Mouse (Mus musculus) urinary bladder, adult 18-20 months (tissue): ENCODE measurements around the gene Shank3.

Experiments used
- DNase-seq, 2 experiments: peaks; one replicate each; pipeline ENCODE4 v3.0.0; 2022; ENCODE audit warnings: low spot score in 2 of 2, mixed read lengths in 2 of 2

Gene Shank3

DNA sequence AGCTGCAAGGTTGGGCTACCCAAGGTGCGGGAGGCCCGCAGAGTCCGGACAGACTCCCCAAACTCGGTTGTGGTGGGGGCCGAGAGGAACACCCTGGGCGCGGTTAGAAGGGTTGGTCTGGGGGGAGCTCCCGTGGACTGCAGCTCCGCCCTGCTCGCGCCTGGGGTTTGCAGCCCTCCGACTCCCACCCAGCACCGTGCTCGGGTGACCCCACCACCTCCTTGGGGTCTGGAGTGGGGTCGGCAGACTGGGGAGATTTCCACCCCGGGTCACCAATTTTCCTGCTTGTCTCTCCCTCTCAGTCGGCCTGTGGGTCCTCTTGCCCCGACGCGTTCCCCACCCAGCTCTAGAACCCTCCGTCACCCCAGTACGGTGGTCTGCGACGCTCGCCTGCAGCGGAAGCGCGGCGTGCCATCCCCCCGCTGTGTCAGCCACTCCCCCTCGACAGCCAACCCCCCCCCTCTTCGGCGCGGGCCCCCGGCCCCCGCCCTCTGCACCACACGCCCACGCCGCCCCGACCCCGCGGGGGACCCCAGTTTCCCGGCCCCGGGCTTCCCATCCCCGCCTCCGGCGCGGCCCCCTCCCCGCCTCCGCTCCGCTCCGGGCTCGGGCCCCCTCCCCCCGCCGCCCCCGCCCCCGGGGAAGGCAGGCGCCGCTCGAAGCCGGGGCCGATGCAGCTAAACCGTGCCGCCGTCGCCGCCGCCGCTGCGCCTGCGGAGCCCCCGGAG, at the start of gene Shank3:
Gene Shank3 (plus strand): TSS at position 663 of the 728 bp plus-strand sequence.
- DNase-seq: no peak

DNA sequence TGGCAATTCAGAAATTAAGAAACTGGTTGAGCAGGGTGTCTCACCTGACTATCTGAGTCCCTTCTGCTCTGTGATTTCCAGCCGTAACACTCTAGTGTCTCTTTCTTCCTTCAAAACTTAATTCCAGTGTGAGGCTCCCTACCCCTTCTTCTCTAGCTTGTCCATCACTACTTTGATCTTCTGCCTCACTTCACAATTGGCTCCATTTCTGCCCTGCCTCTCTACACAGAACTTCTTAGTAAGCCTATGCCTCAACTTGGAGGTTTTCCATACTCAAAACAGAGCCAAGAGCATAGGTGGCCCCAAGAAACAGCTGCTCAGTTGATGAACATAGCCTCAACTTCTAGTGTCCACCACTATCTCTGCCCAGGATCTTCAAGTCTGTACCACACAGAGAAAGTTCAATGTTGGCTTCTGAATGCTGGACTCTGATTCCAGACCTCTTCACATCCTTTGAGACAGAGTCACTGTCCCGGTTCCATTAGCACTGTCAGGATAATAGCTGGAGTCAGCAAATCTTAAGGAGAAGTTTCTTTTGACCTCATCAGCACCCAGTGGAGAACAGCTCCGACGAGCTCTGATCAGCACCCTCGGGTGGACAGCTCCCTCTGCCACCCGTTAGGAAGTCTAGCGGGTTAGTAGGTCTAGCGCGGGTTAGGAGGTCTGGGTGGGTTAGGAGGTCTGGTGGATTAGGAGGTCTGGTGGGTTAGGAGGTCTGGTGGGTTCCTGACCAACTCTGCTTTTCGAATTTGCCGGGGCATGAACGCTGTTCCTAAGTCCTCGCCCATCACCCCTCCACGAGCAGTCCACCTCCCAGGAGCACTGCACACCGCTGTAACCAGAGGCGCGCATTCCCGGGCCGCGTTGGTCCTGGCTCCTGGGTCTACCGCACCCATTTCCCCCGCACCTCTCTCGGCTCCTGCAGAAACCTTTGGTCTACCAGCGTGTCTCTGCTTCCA, 46.2 kb upstream of the Shank3 start:
- peak; percentile 39 to 69 for DNase-seq

- no peak for DNase-seq
Observed at GRCm38 (mm10) chr15:89453865-89454478, 45.5 kb upstream of the Shank3 start, which contains the start of gene Mapk8ip2. Mapk8ip2 (plus strand) TSS chr15:89453913.

DNA sequence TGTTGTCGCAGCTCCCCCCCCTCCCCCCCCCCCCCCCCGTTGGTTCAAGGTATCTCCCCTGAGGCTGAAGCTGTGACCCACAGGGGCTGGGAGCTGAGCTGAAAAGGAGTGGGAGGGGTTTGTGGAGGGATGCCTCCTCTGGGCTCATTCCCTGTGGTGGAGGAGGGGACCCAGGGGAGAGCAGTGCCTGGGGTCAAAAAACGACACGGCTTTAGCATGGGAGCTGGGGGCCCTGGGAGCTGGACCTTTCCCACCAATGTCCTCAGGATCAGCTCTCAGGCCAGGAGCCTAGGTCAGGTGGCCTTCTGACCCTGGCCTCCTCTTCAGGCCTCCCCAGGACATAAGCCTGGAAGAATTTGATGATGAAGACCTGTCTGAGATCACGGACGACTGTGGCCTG, 44.6 kb upstream of the Shank3 start:
- no peak for DNase-seq

GRCm38 (mm10) chr15:89455642-89456041, 43.8 kb upstream of the Shank3 start:
- no peak for DNase-seq

DNA sequence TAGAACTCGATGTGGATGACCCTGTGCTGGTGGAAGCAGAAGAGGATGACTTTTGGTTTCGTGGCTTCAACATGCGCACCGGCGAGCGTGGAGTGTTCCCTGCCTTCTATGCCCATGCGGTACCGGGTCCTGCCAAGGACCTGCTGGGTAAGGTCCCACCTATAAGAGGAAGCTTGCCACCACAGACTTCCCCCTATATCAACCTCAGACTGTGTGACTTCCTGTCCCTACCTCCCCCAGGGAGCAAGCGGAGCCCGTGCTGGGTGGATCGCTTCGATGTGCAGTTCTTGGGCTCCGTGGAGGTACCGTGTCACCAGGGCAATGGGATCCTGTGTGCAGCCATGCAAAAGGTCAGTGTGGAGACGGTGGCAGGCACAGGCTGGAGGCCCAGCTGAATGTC, 40.5 kb upstream of the Shank3 start:
- DNase-seq: no peak

DNA sequence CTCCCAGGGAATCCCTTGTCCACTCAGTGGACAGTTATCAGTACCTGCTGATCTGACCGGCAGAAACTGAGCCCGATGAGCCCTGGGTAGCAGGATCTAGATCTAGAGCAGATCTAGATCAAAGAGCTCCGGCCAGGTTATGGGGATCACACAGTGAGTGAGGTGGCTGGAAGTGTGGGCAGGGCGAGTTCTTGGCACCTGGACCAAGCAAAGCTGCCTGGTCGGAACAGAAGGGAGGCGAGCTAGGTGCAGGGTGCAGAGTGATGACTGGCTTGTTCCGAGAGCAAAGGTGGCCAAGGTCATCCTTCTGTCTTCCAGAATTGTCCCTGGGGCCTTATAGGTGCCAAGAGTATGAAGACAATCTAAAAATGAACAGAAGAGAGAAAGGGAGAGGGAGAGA, 39.6 kb upstream of the Shank3 start:
- DNase-seq: no peak

GRCm38 (mm10) chr15:89460298-89460697, 39.1 kb upstream of the Shank3 start:
- DNase-seq: no peak

DNA sequence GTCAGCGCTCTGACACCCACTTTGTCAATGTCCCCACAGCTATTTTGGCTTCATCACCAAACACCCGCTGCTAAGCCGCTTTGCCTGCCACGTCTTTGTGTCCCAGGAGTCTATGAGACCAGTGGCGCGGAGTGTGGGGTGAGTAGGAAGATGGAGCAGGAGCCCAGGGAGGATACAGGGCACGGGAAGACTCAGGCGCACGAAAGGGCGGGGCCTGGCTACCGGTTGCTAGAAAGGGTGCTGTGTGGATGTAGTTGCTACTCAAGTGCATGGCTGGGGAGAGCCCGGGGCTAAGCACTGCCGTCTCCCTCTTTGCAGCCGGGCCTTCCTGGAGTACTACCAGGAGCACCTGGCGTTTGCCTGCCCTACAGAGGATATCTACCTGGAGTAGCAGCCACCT, 38.1 kb upstream of the Shank3 start:
- DNase-seq: no peak

GRCm38 (mm10) chr15:89462176-89462575, 37.2 kb upstream of the Shank3 start:
- no peak for DNase-seq

- DNase-seq: no peak
Observed at GRCm38 (mm10) chr15:89463334-89464235, 35.8 kb upstream of the Shank3 start.

- DNase-seq: no peak
Observed at GRCm38 (mm10) chr15:89465052-89465451, 34.4 kb upstream of the Shank3 start.

DNA sequence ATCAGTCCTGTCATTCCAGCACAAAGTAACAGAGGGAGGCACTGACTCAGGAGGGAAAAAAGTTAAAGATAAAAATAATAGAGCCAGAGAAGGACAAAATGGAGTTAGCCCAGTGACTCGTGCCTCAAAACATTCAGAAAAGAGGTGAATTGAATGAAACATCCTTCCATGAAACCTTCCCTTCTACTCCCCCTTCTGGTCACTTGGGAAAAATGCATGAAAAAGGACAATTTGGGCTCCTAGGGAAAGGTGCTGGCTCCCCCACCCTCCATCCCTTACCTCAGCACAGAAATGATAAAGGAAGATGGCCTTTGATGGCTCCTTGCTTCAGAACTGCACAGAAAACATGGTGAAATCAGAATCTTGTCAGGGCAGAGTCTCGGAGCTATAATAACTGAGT, 30.8 kb upstream of the Shank3 start:
- DNase-seq: no peak

GRCm38 (mm10) chr15:89471476-89471875, 27.9 kb upstream of the Shank3 start:
- DNase-seq: no peak

- no peak for DNase-seq
Observed at GRCm38 (mm10) chr15:89473370-89473769, 26.1 kb upstream of the Shank3 start.

DNA sequence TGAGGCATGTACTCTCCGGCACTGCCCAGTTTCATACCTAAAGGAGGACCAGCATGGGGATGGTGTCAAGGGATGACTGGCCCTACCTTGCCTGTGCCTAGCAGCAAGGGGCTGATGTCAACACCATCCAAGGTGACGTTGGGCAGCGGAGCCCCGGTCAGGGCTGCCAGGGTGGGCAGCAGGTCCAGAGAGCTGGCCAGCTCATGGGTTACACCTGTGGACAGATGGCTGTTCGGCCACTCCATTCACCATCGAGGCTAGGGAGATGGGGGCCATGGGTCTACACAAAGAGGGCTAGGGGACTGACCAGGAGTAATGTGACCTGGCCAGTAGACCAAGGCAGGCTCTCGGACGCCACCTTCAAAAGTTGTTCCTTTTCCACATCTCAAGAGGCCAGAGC, 25.5 kb upstream of the Shank3 start:
- DNase-seq: no peak

GRCm38 (mm10) chr15:89474596-89475292, 24.7 kb upstream of the Shank3 start:
- DNase-seq: no peak

DNA sequence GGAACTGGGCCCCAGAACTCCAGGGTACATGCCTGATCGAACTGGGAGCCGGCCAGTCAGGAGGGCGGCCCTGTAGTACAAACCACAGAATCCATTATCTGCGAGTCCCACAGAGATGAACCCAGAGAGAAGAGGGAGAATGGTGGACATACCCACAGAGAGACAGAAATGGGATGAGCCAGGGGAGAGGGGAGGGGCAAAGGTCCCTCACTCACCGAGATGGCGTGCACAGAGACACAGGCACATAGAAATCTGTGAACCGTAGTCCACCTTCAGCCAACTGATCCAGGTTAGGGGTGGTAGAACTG, 24.2 kb upstream of the Shank3 start:
- no peak for DNase-seq

DNA sequence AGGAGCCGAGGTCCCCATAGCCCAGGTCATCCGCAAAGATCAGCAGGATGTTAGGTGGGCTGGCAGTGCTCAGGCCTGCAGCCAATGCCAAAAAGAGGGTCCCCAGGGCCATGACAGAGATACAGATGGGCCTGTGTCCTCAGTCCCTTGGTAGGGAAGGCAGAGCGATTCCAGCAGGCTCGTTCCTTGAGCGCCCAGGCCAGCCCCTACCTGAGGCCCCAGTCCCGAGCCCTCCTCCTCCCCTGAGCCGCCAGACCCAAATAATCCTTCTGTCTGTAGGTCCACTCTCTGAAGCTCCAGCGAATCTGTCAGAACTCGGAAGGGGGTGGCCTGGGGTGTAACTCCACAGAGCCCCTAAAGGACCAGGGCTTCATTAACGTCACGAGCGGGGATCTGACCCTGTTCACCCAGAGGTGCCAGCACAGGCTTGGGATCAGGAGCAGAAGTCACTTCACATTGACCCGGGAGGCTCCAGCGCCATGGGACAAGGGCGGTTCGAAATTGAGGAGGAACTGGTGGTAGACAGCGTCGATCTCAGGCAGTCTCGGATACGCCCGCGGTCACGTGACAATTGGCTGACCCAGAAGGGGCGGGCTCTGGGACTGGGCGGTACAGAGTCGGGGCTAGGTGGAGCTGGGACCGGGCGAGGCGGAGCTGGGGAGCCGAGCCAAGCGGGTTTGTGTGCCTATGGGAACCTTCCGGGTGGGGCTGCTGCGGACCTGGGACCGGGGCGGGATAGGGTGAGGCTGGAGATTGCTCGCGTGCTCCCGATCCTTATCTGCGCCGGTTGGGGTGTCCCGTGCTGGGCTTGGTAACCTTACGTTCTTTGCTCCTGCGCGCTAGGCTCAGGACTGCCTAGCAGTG, 23.6 kb upstream of the Shank3 start:
- peak; percentile 94 to 95 for DNase-seq

DNA sequence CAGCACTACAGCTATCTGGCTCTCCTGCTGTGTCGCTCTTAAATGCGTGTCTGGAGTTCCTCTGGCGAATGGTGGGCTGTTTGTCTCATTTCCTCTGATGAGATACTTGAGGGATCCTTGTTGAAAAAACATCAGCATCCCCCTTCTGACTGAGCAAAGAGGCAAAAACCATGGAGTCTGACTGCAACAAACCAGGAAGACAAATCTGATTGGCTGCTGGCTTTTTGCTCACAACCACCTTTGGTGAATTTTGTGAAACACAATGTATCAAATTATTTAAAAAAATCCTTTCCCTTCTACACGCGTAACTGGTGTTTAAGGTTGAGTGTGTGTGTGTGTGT, 23.0 kb upstream of the Shank3 start:
- no peak for DNase-seq
